16 mouse cellular contexts compared by ENCODE assay signal in the genomic region with DNA sequence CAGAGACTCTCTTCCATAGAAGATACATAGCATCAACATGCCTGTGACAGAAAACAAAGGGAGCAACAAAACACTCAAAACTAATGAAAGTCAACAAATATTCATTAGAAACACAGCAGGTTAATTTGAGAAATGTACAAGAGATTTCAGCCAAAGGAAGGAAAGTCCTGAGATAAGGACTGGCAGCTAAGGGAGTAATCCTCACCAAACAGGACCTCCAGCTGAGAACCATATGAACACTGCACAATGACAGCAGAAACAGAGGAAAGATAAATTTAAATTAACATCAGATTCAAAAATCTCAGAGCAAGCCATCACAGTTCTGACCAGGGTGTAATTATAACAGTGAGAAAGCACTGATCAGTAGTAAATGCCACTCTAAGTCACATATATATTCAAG.
"Had no signal": no experiment of that assay in that cellular context is flagged by ENCODE, and none has a peak within 500 bp of the region (broad histone marks: within the 10 kb centered on the region; RNA-seq: fewer than 3 reads in every experiment).

No protein-coding gene starts in this region.

- H3K9ac ChIP-seq: kidney, embryonic 15.5 days; limb, embryonic 15.5 days; liver, embryonic 12.5 days; lung, embryonic 14.5 days; midbrain, embryonic 12.5 days; neural tube, embryonic 12.5 days had no signal

- H3K27ac ChIP-seq: kidney, embryonic 15.5 days; left cerebral cortex, adult 2 months; limb, embryonic 15.5 days; liver, embryonic 12.5 days; midbrain, embryonic 12.5 days; neural tube, embryonic 12.5 days had no signal

- ATAC-seq: liver, embryonic 12.5 days; midbrain, embryonic 16.5 days had no signal

- H3K4me1 ChIP-seq: kidney, embryonic 15.5 days; limb, embryonic 15.5 days; liver, embryonic 12.5 days; megakaryocyte, embryonic 14.5 days; midbrain, embryonic 12.5 days; neural tube, embryonic 12.5 days had no signal

- H3K9me3 ChIP-seq: kidney, embryonic 15.5 days; limb, embryonic 15.5 days; liver, embryonic 12.5 days; megakaryocyte, embryonic 14.5 days; midbrain, embryonic 12.5 days; neural tube, embryonic 12.5 days had no signal

- H3K27me3 ChIP-seq: kidney, embryonic 15.5 days; limb, embryonic 15.5 days; liver, embryonic 12.5 days; megakaryocyte, embryonic 14.5 days; midbrain, embryonic 12.5 days; neural tube, embryonic 12.5 days had no signal

- H3K4me3 ChIP-seq: kidney, embryonic 15.5 days; left cerebral cortex, adult 2 months; limb, embryonic 15.5 days; liver, embryonic 12.5 days; megakaryocyte, embryonic 14.5 days; midbrain, embryonic 12.5 days; myocyte; neural tube, embryonic 12.5 days had no signal

- H3K4me2 ChIP-seq: kidney, embryonic 15.5 days; limb, embryonic 15.5 days; liver, embryonic 12.5 days; lung, embryonic 14.5 days; midbrain, embryonic 12.5 days; neural tube, embryonic 12.5 days had no signal

- H3K36me3 ChIP-seq: kidney, embryonic 15.5 days; limb, embryonic 15.5 days; liver, embryonic 12.5 days; midbrain, embryonic 12.5 days; neural tube, embryonic 12.5 days had no signal

- DNase-seq: kidney, postnatal 25 days; lung, embryonic 14.5 days; lung, postnatal 10 days; lung, postnatal 4 days; spleen, adult 18-20 months; thymus, adult 18-20 months; thymus, postnatal 14 days had no signal
